Mouse (Mus musculus): ENCODE data around the gene Per1. TPM values are rescaled to one million over a fixed set of nuclear protein-coding genes. Genes with fewer than 3 reads are reported as not detected.

Gene Per1
- polyA plus RNA-seq, 1 experiment from 2014 or later: 10.0 TPM

DNA sequence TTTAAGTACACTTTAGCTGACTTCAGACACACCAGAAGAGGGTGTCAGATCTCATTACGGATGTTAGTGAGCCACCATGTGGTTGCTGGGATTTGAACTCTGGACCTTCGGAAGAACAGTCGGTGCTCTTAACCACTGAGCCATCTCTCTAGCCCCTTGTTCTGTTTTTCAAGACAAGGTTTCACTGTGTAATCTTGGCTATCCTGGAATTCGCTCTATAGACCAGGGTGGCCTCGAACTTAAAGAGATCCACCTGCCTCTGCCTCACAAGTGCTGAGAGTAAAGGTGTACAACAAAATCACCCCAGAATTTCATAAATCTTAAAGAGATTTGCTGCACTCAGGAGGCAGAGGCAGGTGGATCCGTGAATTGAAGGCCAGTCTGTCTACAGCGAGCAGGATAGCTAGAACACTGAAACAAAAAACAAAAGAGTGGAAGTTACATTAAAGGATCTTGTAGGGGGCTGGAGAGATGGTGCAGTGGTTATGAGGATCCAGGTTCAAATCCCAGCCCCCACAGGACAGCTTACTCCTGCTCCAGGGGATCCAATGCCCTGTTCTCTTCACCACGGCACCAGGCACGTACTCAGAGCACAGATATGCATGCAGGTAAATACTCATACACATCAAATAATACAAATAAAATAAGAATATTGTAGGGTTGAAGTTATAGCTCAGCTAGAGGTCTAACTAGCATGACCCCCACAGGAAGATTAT is 19.1 kb upstream of the Per1 start:
- ATAC-seq (ENCODE audit: low FRiP score, low read depth): no peak
- Histone ChIP-seq H3K9me3 (no peaks in the 10 kb centered on the region), H3K27ac (replicated peaks) (no peak overlapping the region), H3K36me3 (no peaks in the 10 kb centered on the region), H3K4me3 (no peak overlapping the region), H3K9ac (no peak overlapping the region), H3K4me2 (no peak overlapping the region), H3K4me1 (replicated peaks) (peaks cover 28% of the 10 kb centered on the region), H3K27me3 (no peaks in the 10 kb centered on the region)
- 45% methylated on average over 9 of the region's 9 CpGs for whole genome bisulfite sequencing

GRCm38 (mm10) chr11:69076572-69076971 is 18.4 kb upstream of the Per1 start:
- no peak for ATAC-seq (ENCODE audit: low FRiP score, low read depth)
- Histone ChIP-seq H3K27me3 (no peaks in the 10 kb centered on the region), H3K4me3 (no peak overlapping the region), H3K9ac (no peak overlapping the region), H3K9me3 (no peaks in the 10 kb centered on the region), H3K27ac (replicated peaks) (no peak overlapping the region; the same call in 1 of the 2 replicates), H3K36me3 (no peaks in the 10 kb centered on the region), H3K4me2 (no peak overlapping the region), H3K4me1 (replicated peaks) (peaks cover 22% of the 10 kb centered on the region)
- 58% methylated on average over 5 of the region's 5 CpGs for WGBS

GRCm38 (mm10) chr11:69077316-69077715 is 17.7 kb upstream of the Per1 start:
- no peak overlapping the region for H3K4me3 ChIP-seq
- H3K27me3 ChIP-seq: no peaks in the 10 kb centered on the region
- H3K4me1 ChIP-seq (replicated peaks): peaks cover 14% of the 10 kb centered on the region
- no peaks in the 10 kb centered on the region for H3K9me3 ChIP-seq
- no peak overlapping the region for H3K9ac ChIP-seq
- WGBS: 90% methylated on average over 9 of the region's 9 CpGs
- no peak overlapping the region for H3K4me2 ChIP-seq
- no peaks in the 10 kb centered on the region for H3K36me3 ChIP-seq
- no peak for ATAC-seq (ENCODE audit: low FRiP score, low read depth)
- H3K27ac ChIP-seq (replicated peaks): no peak overlapping the region

DNA sequence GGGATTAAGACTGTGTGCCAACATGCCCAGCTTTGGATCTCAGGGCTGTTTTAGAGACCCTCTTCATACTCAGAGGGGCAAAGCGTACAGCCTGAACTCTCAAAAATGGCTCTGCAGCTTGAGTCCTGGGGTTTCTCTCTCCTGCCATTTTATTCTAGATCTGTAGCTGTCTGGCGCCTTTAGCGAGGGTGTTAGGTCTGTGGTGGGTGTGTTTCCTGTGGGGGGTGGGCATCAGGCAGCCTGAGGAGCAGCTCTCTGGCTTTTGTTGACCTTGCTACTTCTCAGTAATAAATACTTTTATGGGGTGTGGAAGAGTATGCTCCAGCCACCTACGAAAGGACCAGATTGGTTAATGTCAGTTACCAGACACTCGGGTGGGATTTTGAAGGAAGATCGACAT is 17.0 kb upstream of the Per1 start:
- Histone ChIP-seq H3K36me3 (no peaks in the 10 kb centered on the region), H3K4me2 (no peak overlapping the region), H3K4me1 (replicated peaks) (peaks cover 9% of the 10 kb centered on the region), H3K4me3 (no peak overlapping the region), H3K9ac (no peak overlapping the region), H3K27me3 (no peaks in the 10 kb centered on the region), H3K9me3 (no peaks in the 10 kb centered on the region), H3K27ac (replicated peaks) (no peak overlapping the region)
- 83% methylated on average over 6 of the region's 6 CpGs for WGBS
- ATAC-seq (ENCODE audit: low FRiP score, low read depth): no peak

- WGBS: 76% methylated on average over 5 of the region's 5 CpGs
- H3K9me3 ChIP-seq: no peaks in the 10 kb centered on the region
- no peak overlapping the region for H3K4me2 ChIP-seq
- H3K4me1 ChIP-seq (replicated peaks): peaks cover 8% of the 10 kb centered on the region
- no peak overlapping the region for H3K27ac ChIP-seq (replicated peaks)
- H3K27me3 ChIP-seq: no peaks in the 10 kb centered on the region
- no peak overlapping the region for H3K4me3 ChIP-seq
- no peak for ATAC-seq (ENCODE audit: low FRiP score, low read depth)
- no peak overlapping the region for H3K9ac ChIP-seq
- H3K36me3 ChIP-seq: no peaks in the 10 kb centered on the region
These were observed 16.1 kb upstream of the Per1 start for GRCm38 (mm10) chr11:69078805-69079438.

- H3K4me1 ChIP-seq (replicated peaks): no peaks in the 10 kb centered on the region
- no peak overlapping the region for H3K27ac ChIP-seq (replicated peaks)
- no peak overlapping the region for H3K4me3 ChIP-seq
- no peak overlapping the region for H3K9ac ChIP-seq
- no peak overlapping the region for H3K4me2 ChIP-seq
- 88% methylated on average over 15 of the region's 15 CpGs for WGBS
- no peak for ATAC-seq (ENCODE audit: low FRiP score, low read depth)
- no peaks in the 10 kb centered on the region for H3K36me3 ChIP-seq
- no peaks in the 10 kb centered on the region for H3K9me3 ChIP-seq
- no peaks in the 10 kb centered on the region for H3K27me3 ChIP-seq
These were observed 14.7 kb upstream of the Per1 start for GRCm38 (mm10) chr11:69080102-69080854.

DNA sequence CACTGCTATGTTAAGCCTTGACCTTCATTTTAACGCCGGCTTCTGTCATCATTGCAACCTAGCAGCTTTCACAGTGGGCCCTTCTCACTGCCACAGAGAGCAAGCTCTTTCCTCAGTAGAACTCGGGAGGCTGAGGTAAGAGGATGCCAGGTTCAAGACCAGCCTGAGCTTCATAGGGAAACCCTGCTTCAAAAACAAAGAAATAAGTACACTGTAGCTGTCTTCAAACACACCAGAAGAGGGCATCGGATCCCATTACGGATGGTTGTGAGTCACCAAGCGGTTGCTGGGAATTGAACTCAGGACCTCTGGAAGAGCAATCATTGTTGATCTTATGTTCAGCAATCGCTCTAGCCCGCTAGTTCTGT is 14.2 kb upstream of the Per1 start:
- Histone ChIP-seq H3K4me3 (no peak overlapping the region), H3K27ac (replicated peaks) (no peak overlapping the region), H3K27me3 (no peaks in the 10 kb centered on the region), H3K4me1 (replicated peaks) (no peaks in the 10 kb centered on the region), H3K36me3 (no peaks in the 10 kb centered on the region), H3K9ac (no peak overlapping the region), H3K9me3 (no peaks in the 10 kb centered on the region), H3K4me2 (no peak overlapping the region)
- no peak for ATAC-seq (ENCODE audit: low FRiP score, low read depth)
- WGBS: 90% methylated on average over 8 of the region's 8 CpGs

GRCm38 (mm10) chr11:69081613-69082012 is 13.4 kb upstream of the Per1 start:
- Histone ChIP-seq H3K4me3 (no peak overlapping the region), H3K9me3 (no peaks in the 10 kb centered on the region), H3K27ac (replicated peaks) (no peak overlapping the region), H3K36me3 (no peaks in the 10 kb centered on the region), H3K4me1 (replicated peaks) (no peaks in the 10 kb centered on the region), H3K4me2 (no peak overlapping the region), H3K27me3 (no peaks in the 10 kb centered on the region), H3K9ac (no peak overlapping the region)
- no peak for ATAC-seq (ENCODE audit: low FRiP score, low read depth)
- WGBS: 89% methylated on average over 7 of the region's 7 CpGs

- no peaks in the 10 kb centered on the region for H3K27me3 ChIP-seq
- peaks cover 22% of the 10 kb centered on the region for H3K4me1 ChIP-seq (replicated peaks)
- ATAC-seq (ENCODE audit: low FRiP score, low read depth): no peak
- no peaks in the 10 kb centered on the region for H3K9me3 ChIP-seq
- no peak overlapping the region for H3K4me2 ChIP-seq
- WGBS: 63% methylated on average over 6 of the region's 6 CpGs
- H3K27ac ChIP-seq (replicated peaks): no peak overlapping the region
- peaks cover 4% of the 10 kb centered on the region; the same call in 1 of the 2 replicates for H3K36me3 ChIP-seq
- no peak overlapping the region for H3K9ac ChIP-seq
- no peak overlapping the region for H3K4me3 ChIP-seq
These were observed 9.4 kb upstream of the Per1 start for GRCm38 (mm10) chr11:69085608-69086007.

GRCm38 (mm10) chr11:69086390-69086789 is 8.6 kb upstream of the Per1 start:
- no peak for ATAC-seq (ENCODE audit: low FRiP score, low read depth)
- no peaks in the 10 kb centered on the region for H3K27me3 ChIP-seq
- peaks cover 4% of the 10 kb centered on the region; the same call in 1 of the 2 replicates for H3K36me3 ChIP-seq
- peaks cover 30% of the 10 kb centered on the region for H3K4me1 ChIP-seq (replicated peaks)
- WGBS: 73% methylated on average over 6 of the region's 6 CpGs
- H3K4me3 ChIP-seq: no peak overlapping the region
- no peak overlapping the region for H3K9ac ChIP-seq
- no peak overlapping the region for H3K27ac ChIP-seq (replicated peaks)
- H3K4me2 ChIP-seq: no peak overlapping the region
- no peaks in the 10 kb centered on the region for H3K9me3 ChIP-seq

DNA sequence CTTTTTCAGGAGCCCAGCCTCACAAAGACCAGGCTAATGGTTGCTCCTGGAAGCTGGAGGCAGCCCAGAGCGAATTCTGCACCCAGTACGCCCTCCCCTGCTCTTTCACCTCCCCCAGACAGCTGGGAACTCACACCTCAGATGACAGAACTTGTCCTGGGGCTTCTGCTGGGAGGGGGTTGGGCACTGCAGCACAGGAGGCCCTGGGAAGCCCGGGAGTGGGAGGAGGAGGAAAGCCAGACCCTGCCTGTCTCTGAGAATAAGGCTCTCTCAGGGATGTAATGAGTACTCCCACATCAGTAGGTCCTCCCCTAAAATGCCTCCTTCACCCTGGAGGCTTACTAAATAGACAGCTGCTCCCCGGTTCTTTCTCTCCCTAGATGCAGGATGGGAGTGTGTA is 7.9 kb upstream of the Per1 start:
- WGBS: 35% methylated on average over 4 of the region's 4 CpGs
- no peak overlapping the region for H3K9ac ChIP-seq
- no peaks in the 10 kb centered on the region for H3K27me3 ChIP-seq
- no peak overlapping the region for H3K27ac ChIP-seq (replicated peaks)
- no peak for ATAC-seq (ENCODE audit: low FRiP score, low read depth)
- peaks cover 30% of the 10 kb centered on the region for H3K4me1 ChIP-seq (replicated peaks)
- H3K36me3 ChIP-seq: peaks cover 4% of the 10 kb centered on the region; the same call in 1 of the 2 replicates
- H3K9me3 ChIP-seq: no peaks in the 10 kb centered on the region
- H3K4me3 ChIP-seq: no peak overlapping the region
- no peak overlapping the region for H3K4me2 ChIP-seq

DNA sequence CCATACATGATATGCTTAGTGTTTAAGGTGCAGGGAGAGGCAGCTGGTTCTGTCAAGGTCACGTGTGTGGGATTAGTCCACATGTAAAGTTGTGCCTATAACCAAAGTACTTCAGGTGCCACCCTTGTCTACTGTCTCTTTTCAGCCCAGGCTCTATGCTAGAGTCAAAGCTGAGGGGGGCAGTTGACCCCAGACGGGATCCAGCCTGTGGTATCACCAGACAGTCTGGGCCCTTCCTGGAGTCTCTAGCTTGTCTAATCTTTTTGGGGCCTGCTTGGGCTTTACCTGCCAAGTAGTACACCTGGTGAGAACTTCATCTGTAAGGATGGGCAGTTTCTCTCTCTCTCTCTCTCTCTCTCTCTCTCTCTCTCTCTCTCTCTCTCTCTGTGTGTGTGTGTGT is 7.4 kb upstream of the Per1 start:
- no peak for ATAC-seq (ENCODE audit: low FRiP score, low read depth)
- Histone ChIP-seq H3K36me3 (peaks cover 6% of the 10 kb centered on the region), H3K4me1 (replicated peaks) (peaks cover 30% of the 10 kb centered on the region), H3K9me3 (no peaks in the 10 kb centered on the region), H3K4me3 (no peak overlapping the region; the same call in 1 of the 2 replicates), H3K9ac (no peak overlapping the region), H3K27me3 (no peaks in the 10 kb centered on the region), H3K27ac (replicated peaks) (peak overlapping the region; percentile 89; the same call in 1 of the 2 replicates), H3K4me2 (peak overlapping the region; percentile 98)
- WGBS: 53% methylated on average over 2 of the region's 2 CpGs
